Mouse (Mus musculus) E14TG2a.4 (cell line): ENCODE data around the gene Nmrk1.

Experiments
- CTCF ChIP-seq: conservative IDR thresholded peaks from 2 replicates; pipeline ENCODE4 v1.5.1; 2014; ENCODE audit warnings: low read length
- NANOG ChIP-seq: IDR thresholded peaks from 2 replicates; pipeline ENCODE4 v1.6.1; 2014; ENCODE audit warnings: borderline replicate concordance, low read length, mixed read lengths

DNA sequence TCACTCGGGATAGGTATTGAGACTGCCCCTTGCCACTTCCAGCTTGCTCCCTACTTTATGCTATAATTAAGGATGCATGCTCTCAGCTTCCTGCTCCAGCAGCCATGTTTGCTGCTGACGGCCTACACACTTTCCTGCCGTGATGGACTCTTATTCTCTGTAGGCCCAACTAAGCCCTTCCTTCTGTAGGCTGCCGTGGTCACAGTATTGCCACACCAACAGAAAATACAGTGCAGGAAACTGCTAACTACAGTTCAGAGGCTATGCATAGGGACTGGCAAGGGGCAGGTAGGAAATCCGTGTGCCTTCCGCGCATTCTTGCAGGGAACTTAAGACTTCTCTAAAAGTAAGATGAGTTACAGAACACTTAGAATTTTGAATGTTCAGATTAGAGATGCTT, 17.4 kb upstream of the Nmrk1 start:
- TF ChIP-seq NANOG: no peak
- TF ChIP-seq CTCF: no peak
